Mouse (Mus musculus) megakaryocyte, embryonic 14.5 days (primary cell): ENCODE results near the gene Robo1.

Source experiments
- FLI1 ChIP-seq: IDR thresholded peaks from 2 replicates; pipeline ENCODE4 v1.6.1; 2012; ENCODE audit warnings: low read length, inconsistent platforms, mixed read lengths
- GATA1 ChIP-seq: IDR thresholded peaks from 3 replicates; pipeline ENCODE4 v1.6.1; 2012; ENCODE audit warnings: mixed read lengths, low read length, inconsistent platforms, borderline replicate concordance

GRCm38 (mm10) chr16:72587376-72588072 lies 279.4 kb downstream of the Robo1 start:
- TF ChIP-seq GATA1 = no peak
- TF ChIP-seq FLI1 = no peak
